Mouse (Mus musculus) midbrain, postnatal 0 days (tissue): ENCODE measurements around the gene Cyp4v3. TPM values are rescaled to one million over a fixed set of nuclear protein-coding genes. Genes with fewer than 3 reads are reported as not detected.

ENCODE experiments used
- ATAC-seq: fragments of 200-750 bp; cut with Nextera tagmentation; 2 replicates; pipeline ENCODE4 v1.8.0; 2017; ENCODE audit warnings: moderate number of reproducible peaks, mild to moderate bottlenecking, moderate TSS enrichment, moderate library complexity; ENCODE audit not compliant: low FRiP score
- DNase-seq: peaks from one replicate; pipeline ENCODE4 v3.0.0-alpha.2; 2015; ENCODE audit warnings: low spot score
- H3K27ac ChIP-seq: fragments of 300-500 bp; sonication (generic); 2 replicates; pipeline ENCODE4 v1.5.1; 2014; ENCODE audit warnings: low read depth, mild to moderate bottlenecking, low read length, mixed read lengths
- H3K27me3 ChIP-seq: fragments of 300-500 bp; sonication (generic); 2 replicates; pipeline ENCODE4 v1.6.1; 2014; ENCODE audit warnings: low read length, control low read depth, mixed read lengths; ENCODE audit not compliant: insufficient read depth
- H3K36me3 ChIP-seq: fragments of 300-500 bp; sonication (generic); 2 replicates; pipeline ENCODE4 v1.6.1; 2014; ENCODE audit warnings: low read length, control low read depth, mixed read lengths; ENCODE audit not compliant: insufficient read depth
- H3K4me1 ChIP-seq: fragments of 300-500 bp; sonication (generic); 2 replicates; pipeline ENCODE4 v1.6.1; 2014; ENCODE audit warnings: mild to moderate bottlenecking, control low read depth, antibody characterized with exemption, low read length, mixed read lengths; ENCODE audit not compliant: insufficient read depth
- H3K4me2 ChIP-seq: fragments of 300-500 bp; sonication (generic); 2 replicates; pipeline ENCODE4 v1.6.1; 2014; ENCODE audit warnings: low read depth, mild to moderate bottlenecking, low read length, mixed read lengths; ENCODE audit not compliant: poor library complexity, severe bottlenecking
- H3K4me3 ChIP-seq: fragments of 300-500 bp; sonication (generic); 2 replicates; pipeline ENCODE4 v1.5.1; 2014; ENCODE audit warnings: low read depth, mild to moderate bottlenecking, low read length, moderate library complexity
- H3K9ac ChIP-seq: fragments of 300-500 bp; sonication (generic); replicated peaks from 2 replicates; pipeline ENCODE4 v1.6.1; 2014; ENCODE audit warnings: mild to moderate bottlenecking, low read length, moderate library complexity, mixed read lengths; ENCODE audit not compliant: poor library complexity, severe bottlenecking
- H3K9me3 ChIP-seq: fragments of 300-500 bp; sonication (generic); 2 replicates; pipeline ENCODE4 v1.6.1; 2016; ENCODE audit warnings: low read length, control low read depth
- CTCF ChIP-seq: IDR thresholded peaks from 2 replicates; pipeline ENCODE4 v1.5.1; 2016; ENCODE audit warnings: antibody characterized with exemption, mild to moderate bottlenecking
- WGBS: fragments of 180-500 bp; shearing (Covaris S2); extraction: QIAGEN DNeasy Blood & Tissue Kit; methylation state at CpG from one replicate; pipeline ENCODE4 v1.1.7; 2014; 5-methylcytosine and 5-hydroxymethylcytosine counted together
- polyA plus RNA-seq: library from polyadenylated mRNA; unstranded; fragments of >200 nt; fragmentation: Nextera tagmentation; extraction: Ambion mirVana; gene quantifications from 2 replicates; pipeline ENCODE4 v1.2.1, GENCODE M21; 2015
- total RNA-seq: library from RNA; depleted of rRNA; stranded (reverse); fragments of >200 nt; gene quantifications from 2 replicates; pipeline ENCODE4 v1.2.3, GENCODE M21; 2014; rRNA removed

Cyp4v3 gene
- 2.7 and 2.8 TPM in 2 replicates for total RNA-seq
- polyA plus RNA-seq, result 2.4 and 2.8 TPM in 2 replicates

DNA sequence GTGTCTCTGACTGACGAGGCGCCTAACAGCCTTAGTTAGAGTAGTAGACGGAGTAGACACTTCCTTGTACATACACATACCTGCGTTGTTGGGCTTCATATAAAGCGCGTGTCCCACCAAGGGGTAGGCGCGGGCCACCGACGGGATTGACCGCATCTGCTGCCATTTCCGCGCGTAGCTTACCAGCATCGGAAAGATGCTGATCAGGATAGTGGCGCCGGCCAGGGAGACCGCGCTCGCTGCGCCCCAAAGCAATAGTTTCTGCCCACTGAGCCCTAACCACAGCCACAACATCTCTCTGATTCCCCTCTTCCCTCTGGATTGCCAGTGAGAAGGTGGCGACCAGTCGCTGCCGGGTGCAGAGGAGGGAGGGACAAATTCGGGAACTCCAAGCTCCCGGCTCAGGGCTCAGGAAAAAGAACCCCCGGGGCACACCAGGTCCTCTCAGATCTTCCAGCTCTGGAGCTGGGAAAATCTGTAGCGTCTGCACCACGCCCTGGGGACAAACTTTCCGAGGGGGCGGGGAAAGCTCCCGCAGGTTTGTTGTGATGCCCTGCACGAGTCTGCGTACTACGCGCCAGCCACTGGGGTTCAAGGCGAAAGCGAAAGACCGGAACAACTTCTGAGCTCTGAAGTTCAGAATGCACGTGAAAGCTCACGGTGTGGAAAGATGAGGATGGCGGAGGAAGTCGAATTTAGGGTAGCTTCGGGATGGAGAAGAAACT, at the start of gene Cyp4v3:
TSS of gene Cyp4v3 (minus strand) at position 532 of the 725 bp plus-strand sequence.
- no peak for TF ChIP-seq CTCF
- no peak within 1 kb of the TSS for H3K27ac ChIP-seq
- no peaks in the 10 kb centered on the region for H3K36me3 ChIP-seq
- peak within 1 kb of the TSS; percentile 62 for H3K4me3 ChIP-seq
- DNase-seq (peak; percentile 62), ATAC-seq (peak; percentile 62; the same call in 1 of the 2 replicates)
- H3K27me3 ChIP-seq, result no peaks in the 10 kb centered on the region
- WGBS, result under 1% methylated on average over 43 of the region's 44 CpGs
- peak within 1 kb of the TSS; percentile 54 for H3K9ac ChIP-seq
- peak within 1 kb of the TSS; percentile 97 for H3K4me2 ChIP-seq
- peaks cover 6% of the 10 kb centered on the region; the same call in 1 of the 2 replicates for H3K4me1 ChIP-seq
- no peaks in the 10 kb centered on the region for H3K9me3 ChIP-seq

DNA sequence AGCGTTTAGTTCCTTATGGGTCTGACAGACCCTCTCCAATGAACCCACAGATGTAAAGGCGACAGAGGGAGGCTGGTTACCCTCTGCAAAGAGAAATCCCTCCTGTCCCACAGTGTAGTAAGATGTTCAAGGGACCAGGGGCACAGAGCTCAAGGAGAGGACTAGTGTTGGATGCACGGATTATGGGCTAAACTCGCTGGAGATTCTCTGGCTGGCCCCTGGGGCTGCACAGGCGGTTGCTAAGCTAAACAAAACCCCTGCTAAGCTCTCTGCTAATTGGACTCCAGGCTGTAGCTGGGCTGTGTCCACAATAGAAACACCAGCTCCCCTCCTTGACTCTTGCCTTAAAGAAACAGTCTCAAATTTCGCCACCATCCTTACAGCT, 48.9 kb upstream of the Cyp4v3 start, which contains the start of gene Fam149a:
TSS of gene Fam149a (minus strand) at position 329 of the 385 bp plus-strand sequence.
- H3K4me2 ChIP-seq, result peak within 1 kb of the TSS; percentile 74
- peak within 1 kb of the TSS; percentile 37 for H3K4me3 ChIP-seq
- peak within 1 kb of the TSS; percentile 57 for H3K9ac ChIP-seq
- DNase-seq, result peak; percentile 58
- no peaks in the 10 kb centered on the region for H3K27me3 ChIP-seq
- WGBS, result 2% methylated on average over 6 of the region's 6 CpGs
- H3K27ac ChIP-seq, result no peak within 1 kb of the TSS
- no peak for TF ChIP-seq CTCF
- no peaks in the 10 kb centered on the region for H3K36me3 ChIP-seq
- peak; percentile 74; the same call in 1 of the 2 replicates for ATAC-seq
- H3K4me1 ChIP-seq, result peaks cover 4% of the 10 kb centered on the region; the same call in 1 of the 2 replicates
- H3K9me3 ChIP-seq, result no peaks in the 10 kb centered on the region

DNA sequence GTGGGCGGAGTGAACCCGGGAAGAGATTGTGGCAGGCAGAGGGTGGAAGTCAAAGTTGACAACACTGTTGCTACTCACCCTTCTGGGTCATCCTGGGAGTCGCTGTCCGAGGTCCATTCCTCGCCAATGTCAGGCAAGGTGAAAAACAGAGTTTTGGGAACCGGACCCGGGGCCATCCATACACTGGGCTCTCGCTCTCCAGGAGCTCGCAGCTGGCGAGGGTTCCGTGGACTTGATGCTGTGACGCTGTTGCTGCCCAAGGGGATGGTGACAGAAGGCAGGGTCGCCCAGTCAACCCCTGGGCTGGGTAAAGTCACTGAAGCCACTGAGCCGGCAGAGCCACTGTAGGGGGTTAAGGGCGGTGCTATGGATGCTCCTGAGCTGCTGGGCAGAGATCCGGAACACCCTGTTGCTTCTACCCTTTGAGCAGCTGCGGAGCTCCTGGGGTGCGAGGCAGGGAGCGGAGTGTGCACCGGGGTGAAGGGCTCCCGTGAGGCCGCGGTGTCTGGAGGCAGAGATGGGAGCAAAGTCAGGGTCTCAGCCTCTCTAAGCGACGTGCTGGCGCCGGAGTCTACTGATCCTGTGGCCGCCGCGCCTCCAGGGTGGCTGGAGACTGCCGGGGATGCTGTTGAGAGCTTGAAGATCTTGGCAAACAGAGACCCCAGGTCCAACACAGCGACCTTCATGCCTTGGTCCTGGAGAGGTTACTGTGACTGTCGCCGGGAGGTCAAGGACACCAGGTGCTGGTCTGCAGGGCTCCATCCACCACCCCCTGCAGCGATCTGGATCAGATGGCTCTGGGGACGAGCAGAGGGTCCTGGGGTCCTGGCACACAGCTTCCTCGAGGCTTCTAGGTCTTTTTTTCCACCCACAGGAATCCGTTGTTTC, 48.3 kb upstream of the Cyp4v3 start:
- H3K36me3 ChIP-seq, result no peaks in the 10 kb centered on the region
- H3K4me2 ChIP-seq, result peak overlapping the region; percentile 74
- peaks cover 4% of the 10 kb centered on the region; the same call in 1 of the 2 replicates for H3K4me1 ChIP-seq
- peak overlapping the region; percentile 37 for H3K4me3 ChIP-seq
- no peak overlapping the region for H3K27ac ChIP-seq
- TF ChIP-seq CTCF, result no peak
- no peak for DNase-seq
- no peaks in the 10 kb centered on the region for H3K9me3 ChIP-seq
- no peaks in the 10 kb centered on the region for H3K27me3 ChIP-seq
- peak; percentile 67; the same call in 1 of the 2 replicates for ATAC-seq
- WGBS, result 4% methylated on average over 38 of the region's 38 CpGs
- peak overlapping the region; percentile 57 for H3K9ac ChIP-seq

DNA sequence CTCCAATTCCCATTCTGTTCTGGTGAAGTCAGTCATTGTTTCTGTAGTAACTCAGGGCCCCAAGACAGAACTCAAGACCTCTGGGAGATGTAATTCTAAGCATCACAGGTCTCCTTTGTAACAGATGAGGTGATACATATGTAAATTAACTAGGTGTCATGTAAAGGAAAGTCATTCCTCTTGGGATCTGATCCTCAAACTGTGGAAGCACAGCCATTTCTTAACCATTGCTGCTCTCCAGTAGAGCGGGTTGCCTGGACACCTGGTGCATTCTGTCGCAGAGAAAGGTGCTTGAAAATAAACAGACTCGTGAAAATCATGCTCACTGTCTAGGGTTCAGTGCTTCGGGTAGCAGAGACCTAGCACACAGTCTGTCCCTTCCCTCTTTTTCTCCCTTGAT, 47.6 kb upstream of the Cyp4v3 start:
- Histone ChIP-seq H3K4me2 (peak overlapping the region; percentile 74), H3K9ac (no peak overlapping the region), H3K4me1 (peaks cover 4% of the 10 kb centered on the region; the same call in 1 of the 2 replicates), H3K9me3 (no peaks in the 10 kb centered on the region), H3K27me3 (no peaks in the 10 kb centered on the region), H3K27ac (no peak overlapping the region), H3K36me3 (no peaks in the 10 kb centered on the region), H3K4me3 (peak overlapping the region; percentile 37)
- ATAC-seq, result no peak
- no peak for DNase-seq
- WGBS, result 24% methylated on average over 4 of the region's 4 CpGs
- TF ChIP-seq CTCF, result no peak

DNA sequence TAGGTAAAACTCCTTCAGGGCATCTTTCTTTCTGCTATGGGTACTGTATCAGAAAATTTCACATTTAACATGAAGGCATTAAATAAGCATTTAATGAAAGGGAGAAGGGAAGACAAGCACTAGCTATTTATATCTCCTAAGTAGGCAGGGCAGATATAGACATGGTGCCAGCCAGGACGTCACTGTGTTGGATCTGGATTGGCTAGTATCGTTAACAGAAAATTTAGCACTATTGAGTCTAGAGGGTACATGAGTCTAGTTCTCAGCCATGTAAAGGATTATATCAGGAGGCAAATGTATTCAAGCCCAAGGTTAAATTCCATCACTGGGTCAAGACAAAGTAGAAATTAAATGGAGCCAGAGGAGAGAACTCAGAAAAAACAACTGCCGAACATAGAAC, 41.1 kb upstream of the Cyp4v3 start:
- TF ChIP-seq CTCF, result no peak
- H3K9ac ChIP-seq, result no peak overlapping the region
- no peaks in the 10 kb centered on the region for H3K9me3 ChIP-seq
- H3K36me3 ChIP-seq, result no peaks in the 10 kb centered on the region
- H3K27ac ChIP-seq, result no peak overlapping the region
- H3K4me1 ChIP-seq, result no peaks in the 10 kb centered on the region
- no peak overlapping the region for H3K4me2 ChIP-seq
- DNase-seq, result no peak
- no peak overlapping the region for H3K4me3 ChIP-seq
- no peak for ATAC-seq
- 72% methylated on average over 3 of the region's 3 CpGs for WGBS
- no peaks in the 10 kb centered on the region for H3K27me3 ChIP-seq
